In the genomic region with DNA sequence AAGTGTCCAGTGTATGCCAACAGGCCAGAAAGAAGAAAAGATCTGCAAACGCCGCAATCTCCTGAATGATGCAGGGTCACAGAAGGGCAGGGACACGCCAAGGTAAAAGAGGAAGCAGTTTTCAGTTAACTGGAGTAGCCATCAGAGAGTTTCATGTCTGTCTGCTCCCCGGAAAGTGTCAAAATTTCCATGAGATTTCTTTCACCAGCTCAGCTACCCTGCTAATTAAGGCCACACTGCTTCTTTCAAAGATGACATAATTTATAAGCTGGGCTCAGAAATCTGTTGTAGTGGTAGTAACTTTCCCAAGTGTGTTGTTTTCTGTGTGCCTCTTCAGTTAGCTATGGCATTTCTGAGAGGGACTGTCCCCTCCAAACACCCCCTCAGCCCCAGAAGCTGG, we compare ENCODE assay signal across 15 mouse cellular contexts. TPM values are rescaled to one million over a fixed set of nuclear protein-coding genes. Genes with fewer than 3 reads are reported as not detected.
"Had no signal": no experiment of that assay in that cellular context is flagged by ENCODE, and none has a peak within 500 bp of the region (broad histone marks: within the 10 kb centered on the region; RNA-seq: fewer than 3 reads in every experiment).

No protein-coding gene starts in this region.

- H3K36me3 ChIP-seq: midbrain, embryonic 15.5 days; stomach, embryonic 15.5 days had no signal

- H3K27ac ChIP-seq: left cerebral cortex, adult 2 months; liver, embryonic 14.5 days; midbrain, embryonic 15.5 days had no signal

- H3K9ac ChIP-seq: liver, embryonic 14.5 days; midbrain, embryonic 15.5 days; stomach, embryonic 15.5 days had no signal

- H3K9me3 ChIP-seq: limb, embryonic 13.5 days; megakaryocyte, embryonic 14.5 days; midbrain, embryonic 15.5 days; neural tube, embryonic 13.5 days; stomach, embryonic 15.5 days had no signal

- H3K27me3 ChIP-seq: limb, embryonic 13.5 days; midbrain, embryonic 15.5 days; neural tube, embryonic 13.5 days; stomach, embryonic 15.5 days had no signal

- DNase-seq: kidney, postnatal 14 days; lung, adult 2 months; lung, postnatal 36 days; retina, postnatal 1 day; right cerebral cortex, postnatal 14 days; thymus, adult 2 months; thymus, postnatal 25 days had no signal

RNA-seq across cellular contexts. Expression of a gene that starts 1.4 kb away (rescaled TPM):
- total RNA-seq: monocyte, adult 5-6 weeks had no signal
